Mouse (Mus musculus): ENCODE measurements at regions not wholly inside any gene's neighbourhood (a gene's known extent, or its start where the extent isn't known, plus 50 kb on each side); places are given as distances from the start of the nearest gene placed in this dataset.

GRCm38 (mm10) chr3:20590143-20590542, 223.2 kb upstream of the Agtr1b start:
- peak; percentile 5 to 15 for DNase-seq

GRCm38 (mm10) chr3:20551563-20551962, 184.6 kb upstream of the Agtr1b start:
- no peak for DNase-seq

- DNase-seq = no peak
These were observed 177.0 kb upstream of the Agtr1b start for GRCm38 (mm10) chr3:20543991-20544390.

- no peak for DNase-seq
These were observed 171.6 kb upstream of the Agtr1b start for GRCm38 (mm10) chr3:20538492-20539004.

- peak in 1 of 2 experiments; percentile 1 for DNase-seq
These were observed 153.8 kb upstream of the Agtr1b start for GRCm38 (mm10) chr3:20520738-20521137.

- DNase-seq = peak; percentile 17 to 70
These were observed 142.2 kb upstream of the Agtr1b start for GRCm38 (mm10) chr3:20509192-20509591.

- no peak for DNase-seq
These were observed 138.6 kb upstream of the Agtr1b start for GRCm38 (mm10) chr3:20505546-20505945.
